ENCODE assay signal across 22 mouse cellular contexts in genomic region chr17:34477238-34478013, GRCm38 (mm10). TPM values are rescaled to one million over a fixed set of nuclear protein-coding genes. Genes with fewer than 3 reads are reported as not detected.
DNase-seq lines count a peak whose midpoint lies in the region; ATAC-seq and TF ChIP-seq lines count a peak whose summit lies in the region.
"Not testable (repeated sequence)": the region's sequence is repeated elsewhere in the genome, so short reads cannot be mapped to it uniquely, and the experiment has no call there.
"Had no signal": no experiment of that assay in that cellular context is flagged by ENCODE, and none has a peak within 500 bp of the region (broad histone marks: within the 10 kb centered on the region; RNA-seq: fewer than 3 reads in every experiment).

Gene Btnl4, minus strand, starts transcription at chr17:34477318.

- H3K36me3 ChIP-seq in intestine, embryonic 15.5 days; intestine, postnatal 0 days (ENCODE audit: control insufficient read depth, insufficient read depth); stomach, postnatal 0 days (ENCODE audit: control insufficient read depth, insufficient read depth, low read length): not testable (repeated sequence)
- H3K36me3 ChIP-seq in small intestine, adult 2 months (ENCODE audit: control insufficient read depth, insufficient read depth, low read length): peaks cover 15% of the 10 kb centered on the region

- not testable (repeated sequence) for H3K9me3 ChIP-seq in intestine, embryonic 15.5 days; intestine, postnatal 0 days (ENCODE audit: control insufficient read depth); stomach, postnatal 0 days (ENCODE audit: control insufficient read depth, low read length)

- not testable (repeated sequence) for H3K27me3 ChIP-seq in intestine, embryonic 15.5 days (replicated peaks); intestine, postnatal 0 days (replicated peaks; ENCODE audit: control insufficient read depth, insufficient read depth, low read length); small intestine, adult 2 months (ENCODE audit: control insufficient read depth, insufficient read depth, low read length); stomach, postnatal 0 days (ENCODE audit: control insufficient read depth, insufficient read depth, low read length)

- H3K9ac ChIP-seq in intestine, embryonic 15.5 days; stomach, postnatal 0 days (ENCODE audit: low read length): not testable (repeated sequence)
- H3K9ac ChIP-seq in intestine, postnatal 0 days (ENCODE audit: low read depth, low read length): peak within 1 kb of the TSS; percentile 45

- TF ChIP-seq EP300 in stomach, postnatal 0 days (optimal IDR thresholded peaks at IDR 0.05): not testable (repeated sequence)

- H3K4me1 ChIP-seq in intestine, embryonic 15.5 days (replicated peaks); intestine, postnatal 0 days (replicated peaks; ENCODE audit: control insufficient read depth, insufficient read depth, low read length); small intestine, adult 2 months (ENCODE audit: control insufficient read depth, insufficient read depth, insufficient read length, low read length); stomach, postnatal 0 days (replicated peaks; ENCODE audit: control insufficient read depth, insufficient read depth): not testable (repeated sequence)

- H3K4me2 ChIP-seq in intestine, embryonic 15.5 days (replicated peaks): peak within 1 kb of the TSS; percentile 46
- peak within 1 kb of the TSS; percentile 69 for H3K4me2 ChIP-seq in intestine, postnatal 0 days (replicated peaks; ENCODE audit: low read depth)
- H3K4me2 ChIP-seq in stomach, postnatal 0 days (replicated peaks; ENCODE audit: low read depth): peak within 1 kb of the TSS; percentile 17; the same call in 1 of the 2 replicates

- H3K27ac ChIP-seq in intestine, embryonic 15.5 days: peak within 1 kb of the TSS; percentile 74
- peak within 1 kb of the TSS; percentile 73 for H3K27ac ChIP-seq in intestine, postnatal 0 days (ENCODE audit: low read depth, low read length)
- peak within 1 kb of the TSS; percentile 92 for H3K27ac ChIP-seq in small intestine, adult 2 months (ENCODE audit: insufficient read depth, low read depth, low read length)
- peak within 1 kb of the TSS; percentile 71 for H3K27ac ChIP-seq in stomach, postnatal 0 days (replicated peaks)

- WGBS in intestine, embryonic 15.5 days: 59% methylated on average over 5 of the region's 5 CpGs
- WGBS in intestine, postnatal 0 days: 26% methylated on average over 4 of the region's 5 CpGs
- 23% methylated on average over 5 of the region's 5 CpGs for WGBS in small intestine, adult 2 months
- 66% methylated on average over 4 of the region's 5 CpGs for WGBS in stomach, postnatal 0 days

- peak; percentile 42; the same call in 1 of the 2 replicates for ATAC-seq in common myeloid progenitor, adult 5-6 weeks (replicated peaks; ENCODE audit: low read depth, poor library complexity, severe bottlenecking)
- ATAC-seq in intestine, embryonic 15.5 days: peak; percentile 90
- ATAC-seq in intestine, postnatal 0 days: peak; percentile 84
- ATAC-seq in stomach, postnatal 0 days (ENCODE audit: low FRiP score, low TSS enrichment): peak; percentile 68

- not testable (repeated sequence) for DNase-seq in stomach, postnatal 0 days (ENCODE audit: low spot score)

- not testable (repeated sequence) for TF ChIP-seq CTCF in intestine, postnatal 0 days (IDR thresholded peaks at IDR 0.05; ENCODE audit: low read depth); small intestine, adult 2 months (IDR thresholded peaks at IDR 0.05; ENCODE audit: extremely low read depth, insufficient read length, insufficient replicate concordance, low read depth, low read length); stomach, postnatal 0 days (IDR thresholded peaks at IDR 0.05; ENCODE audit: low read depth)

- peak within 1 kb of the TSS; percentile 20 for H3K4me3 ChIP-seq in intestine, embryonic 15.5 days (replicated peaks)
- peak within 1 kb of the TSS; percentile 40 for H3K4me3 ChIP-seq in intestine, postnatal 0 days (ENCODE audit: low read depth, low read length)
- peak within 1 kb of the TSS; percentile 82 for H3K4me3 ChIP-seq in small intestine, adult 2 months (ENCODE audit: low read depth, low read length)
- H3K4me3 ChIP-seq in stomach, postnatal 0 days (ENCODE audit: low read depth, low read length): not testable (repeated sequence)

- TF ChIP-seq POLR2A in small intestine, adult 2 months (IDR thresholded peaks at IDR 0.05; ENCODE audit: low read depth, low read length): not testable (repeated sequence)

RNA-seq across cellular contexts. Expression of gene Btnl4, which starts in this region (rescaled TPM):
- total RNA-seq in common myeloid progenitor, adult 5-6 weeks (2017): not detected in 2 replicates
- polyA plus RNA-seq in intestine, embryonic 15.5 days (2015; fragmentation: Nextera tagmentation; extraction: Ambion mirVana): 12.7 and 13.6 TPM in 2 replicates
- 20.2 and 25.1 TPM in 2 replicates for polyA plus RNA-seq in intestine, postnatal 0 days (2015; fragmentation: Nextera tagmentation; extraction: Ambion mirVana)
- 19.3 and 61.4 TPM in 2 replicates for polyA plus RNA-seq in small intestine, adult 2 months (2012; rRNA removed)
- polyA plus RNA-seq in stomach, postnatal 0 days (2015; fragmentation: Nextera tagmentation; extraction: Ambion mirVana): 4.7 and 5.0 TPM in 2 replicates
- total RNA-seq: adrenal gland, adult 18-20 months; adrenal gland, adult 8-10 months; adrenal gland, postnatal 14 days; adrenal gland, postnatal 36 days; CH12.LX had no signal
- polyA plus RNA-seq: activated CD4-positive, CD25-positive, alpha-beta regulatory T cell, adult 4 months; CD4-positive, CD25-positive, alpha-beta regulatory T cell, adult 4 months; cerebellum, adult 2 months; embryonic facial prominence, embryonic 11.5 days; embryonic facial prominence, embryonic 13.5 days; embryonic facial prominence, embryonic 15.5 days; forebrain, embryonic 10.5 days; forebrain, embryonic 12.5 days; forebrain, embryonic 14.5 days; forebrain, embryonic 16.5 days; G1E; Patski had no signal

Comparison
In these comparisons a context has a peak if more than half of its experiments do, and no peak if none do; other contexts are left out.
1. Peak in ATAC-seq in common myeloid progenitor, adult 5-6 weeks; RNA of the gene not detected or under 1 TPM.
2. H3K4me2 ChIP-seq: peak in every context shown above with its lines; median percentile 69 in intestine, postnatal 0 days; 46 in intestine, embryonic 15.5 days; 17 in stomach, postnatal 0 days.